ENCODE assay signal across 12 mouse cellular contexts in the genomic region with DNA sequence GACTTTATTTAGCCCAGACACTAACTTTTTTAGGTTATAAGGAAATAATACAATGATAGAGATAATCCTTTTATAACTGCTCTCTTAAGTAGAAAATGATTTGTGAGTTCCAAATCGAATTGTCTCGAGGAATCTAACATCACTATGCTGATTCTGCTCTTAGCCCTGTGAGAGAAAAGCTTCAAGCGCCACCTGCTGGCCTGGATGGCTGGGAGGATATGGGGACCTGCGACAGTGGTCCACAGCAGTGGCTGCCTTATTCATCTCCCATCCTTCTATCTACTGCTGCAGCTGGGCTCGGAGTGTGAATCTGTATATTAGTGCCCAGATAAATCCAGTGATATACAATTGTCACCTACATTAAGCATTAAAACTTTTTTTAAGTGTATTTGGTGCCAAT. TPM values are rescaled to one million over a fixed set of nuclear protein-coding genes. Genes with fewer than 3 reads are reported as not detected.
DNase-seq lines count a peak whose midpoint lies in the region; ATAC-seq and TF ChIP-seq lines count a peak whose summit lies in the region.
"Not testable (repeated sequence)": the region's sequence is repeated elsewhere in the genome, so short reads cannot be mapped to it uniquely, and the experiment has no call there.
"Had no signal": no experiment of that assay in that cellular context is flagged by ENCODE, and none has a peak within 500 bp of the region (broad histone marks: within the 10 kb centered on the region; RNA-seq: fewer than 3 reads in every experiment).

No protein-coding gene starts in this region.

- H3K4me3 ChIP-seq in CH12.LX (replicated peaks in 1 of 3; ENCODE audit: low read depth in 2 of 3, low read length in 2 of 3, poor library complexity in 1 of 3); lung, embryonic 14.5 days (ENCODE audit: low read depth, low read length); neural tube, embryonic 15.5 days (replicated peaks): not testable (repeated sequence)

- dilution Hi-C loops in CH12.LX (cut with MboI; ENCODE audit: extremely low pct_ligation_motif_present, extremely low pct_unique_long_range_greater_than_20kb, low sequenced_read_pairs), result not testable (repeated sequence)

- ATAC-seq in erythroblast, adult 5-6 weeks (replicated peaks; ENCODE audit: low FRiP score, poor library complexity, severe bottlenecking), result peak; percentile 73; the same call in 1 of the 2 replicates
- ATAC-seq in lung, embryonic 14.5 days (ENCODE audit: insufficient read depth), result not testable (repeated sequence)
- peak; percentile 86 for ATAC-seq in neural tube, embryonic 15.5 days (ENCODE audit: low FRiP score)

- TF ChIP-seq POLR2A in CH12.LX (IDR thresholded peaks at IDR 0.05; ENCODE audit: low read depth, low read length), result not testable (repeated sequence)

- not testable (repeated sequence) for TF ChIP-seq EP300 in CH12.LX (IDR thresholded peaks at IDR 0.05; ENCODE audit: low read length)

- TF ChIP-seq CTCF in CH12.LX (conservative IDR thresholded peaks at IDR 0.05 in 1 of 2, IDR thresholded peaks at IDR 0.05 in 1 of 2; ENCODE audit: low read depth in 2 of 2, low read length in 2 of 2), result peak; percentile 39 to 63; a peak in 3 of 4 replicates
- peak; percentile 65 for TF ChIP-seq CTCF in lung, embryonic 14.5 days (IDR thresholded peaks at IDR 0.05; ENCODE audit: low read depth)

- not testable (repeated sequence) for H3K79me2 ChIP-seq in CH12.LX (replicated peaks; ENCODE audit: control insufficient read depth, extremely low read depth, insufficient read depth, poor library complexity, severe bottlenecking)

- H3K9me3 ChIP-seq in CH12.LX (replicated peaks; ENCODE audit: low read length); lung, embryonic 14.5 days (ENCODE audit: low read depth, low read length); neural tube, embryonic 15.5 days (replicated peaks): not testable (repeated sequence)

- peaks cover 0 to 18% of the 10 kb centered on the region in 2 experiments; a peak in 2 of 4 replicates for H3K4me1 ChIP-seq in CH12.LX (ENCODE audit: control insufficient read depth in 1 of 2, insufficient read depth in 2 of 2)
- H3K4me1 ChIP-seq in lung, embryonic 14.5 days (ENCODE audit: insufficient read depth); neural tube, embryonic 15.5 days: not testable (repeated sequence)

- not testable (repeated sequence) for H3K9ac ChIP-seq in CH12.LX (ENCODE audit: insufficient read depth, low read depth); lung, embryonic 14.5 days; neural tube, embryonic 15.5 days (replicated peaks)

- TF ChIP-seq RAD21 in CH12.LX (IDR thresholded peaks at IDR 0.05; ENCODE audit: low read depth, low read length), result peak; percentile 37

- intact Hi-C loops in heart, postnatal 36 days (cut with DNase I), result loop anchor here (2.0 kb wide), 1 partner anchor 57 kb away; no protein-coding TSS in a partner anchor

- not testable (repeated sequence) for H3K27me3 ChIP-seq in CH12.LX (replicated peaks); lung, embryonic 14.5 days (ENCODE audit: insufficient read depth, low read length); neural tube, embryonic 15.5 days (replicated peaks)

- in situ Hi-C loops in CH12.LX (cut with MboI; ENCODE audit: low pct_ligation_motif_present, low pct_unique_long_range_greater_than_20kb, low sequenced_read_pairs), result not testable (repeated sequence)

- H3K4me2 ChIP-seq in CH12.LX (ENCODE audit: insufficient read depth, low read depth, poor library complexity, severe bottlenecking); lung, embryonic 14.5 days; neural tube, embryonic 15.5 days: not testable (repeated sequence)

- not testable (repeated sequence) for H3K36me3 ChIP-seq in CH12.LX (replicated peaks in 1 of 2; ENCODE audit: control insufficient read depth in 1 of 2, insufficient read depth in 1 of 2, low read length in 1 of 2); lung, embryonic 14.5 days (ENCODE audit: insufficient read depth); neural tube, embryonic 15.5 days

- 27% methylated on average over 5 of the region's 5 CpGs for WGBS in lung, embryonic 14.5 days
- 38% methylated on average over 5 of the region's 5 CpGs for WGBS in neural tube, embryonic 15.5 days

- DNase-seq in CH12.LX (ENCODE audit: extremely low read depth), result not testable (repeated sequence)
- peak; percentile 21 to 34 for DNase-seq in adrenal gland, postnatal 36 days
- DNase-seq in heart, postnatal 36 days, result peak; percentile 5 to 20
- peak; percentile 11 for DNase-seq in kidney, postnatal 14 days
- peak; percentile 5 for DNase-seq in lung, embryonic 14.5 days
- DNase-seq in thymus, postnatal 25 days, result peak; percentile 11

- not testable (repeated sequence) for H3K27ac ChIP-seq in CH12.LX (ENCODE audit: insufficient read depth, low read depth); lung, embryonic 14.5 days (ENCODE audit: low read depth); neural tube, embryonic 15.5 days (replicated peaks)

TF ChIP-seq in CH12.LX, 34 proteins besides CTCF, POLR2A, EP300 and RAD21:
- TF ChIP-seq SMC3 (IDR thresholded peaks at IDR 0.05; ENCODE audit: low read depth, low read length), result peak; percentile 65

RNA-seq across cellular contexts. Expression of a gene that starts 25.7 kb away (rescaled TPM):
- total RNA-seq in CH12.LX (2012; rRNA removed), result not detected in 2 replicates
- not detected in 2 replicates for total RNA-seq in CH12.LX (2014; rRNA removed)
- not detected in 2 replicates for polyA plus RNA-seq in CH12.LX (2012; ENCODE audit: insufficient read length, low read depth)
- not detected for total RNA-seq in adrenal gland, postnatal 36 days (2021)
- total RNA-seq in erythroblast, adult 5-6 weeks (2015; ENCODE audit: low replicate concordance), result 35.1 and 35.2 TPM in 2 replicates
- 59.2 and 65.9 TPM in 2 replicates for total RNA-seq in erythroblast, adult 5-6 weeks (2017; ENCODE audit: low replicate concordance)
- not detected for total RNA-seq in heart, postnatal 36 days (2021)
- polyA plus RNA-seq in lung, embryonic 14.5 days (2014; fragmentation: Nextera tagmentation; extraction: Ambion mirVana), result not detected in 2 replicates
- 0.42 TPM in 1 of 2 replicates, not detected in the other for polyA plus RNA-seq in neural tube, embryonic 15.5 days (2015; fragmentation: Nextera tagmentation; extraction: Ambion mirVana)
- total RNA-seq: gastrocnemius, postnatal 14 days; layer of hippocampus, adult 8-10 months had no signal
- polyA plus RNA-seq: hindbrain, embryonic 10.5 days; limb, embryonic 15.5 days had no signal

RNA-seq across cellular contexts. Expression of a gene that starts 28.0 kb away (rescaled TPM):
- total RNA-seq in CH12.LX (2012; rRNA removed) (not detected in 2 replicates), CH12.LX (2014; rRNA removed) (0.26 TPM in 1 of 2 replicates, not detected in the other)
- not detected in 2 replicates for polyA plus RNA-seq in CH12.LX (2012; ENCODE audit: insufficient read length, low read depth)
- total RNA-seq in adrenal gland, postnatal 36 days (2021), result not detected
- not detected in 2 replicates for total RNA-seq in erythroblast, adult 5-6 weeks (2015; ENCODE audit: low replicate concordance)
- total RNA-seq in erythroblast, adult 5-6 weeks (2017; ENCODE audit: low replicate concordance), result not detected in 2 replicates
- total RNA-seq in heart, postnatal 36 days (2021), result not detected
- polyA plus RNA-seq in lung, embryonic 14.5 days (2014; fragmentation: Nextera tagmentation; extraction: Ambion mirVana), result not detected in 2 replicates
- not detected in 2 replicates for polyA plus RNA-seq in neural tube, embryonic 15.5 days (2015; fragmentation: Nextera tagmentation; extraction: Ambion mirVana)
- total RNA-seq: gastrocnemius, postnatal 14 days; layer of hippocampus, adult 8-10 months had no signal
- polyA plus RNA-seq: hindbrain, embryonic 10.5 days; limb, embryonic 15.5 days had no signal

RNA-seq across cellular contexts. Expression of a gene that starts 54.5 kb away (rescaled TPM):
- not detected in 2 replicates for total RNA-seq in CH12.LX (2012; rRNA removed)
- not detected in 2 replicates for total RNA-seq in CH12.LX (2014; rRNA removed)
- polyA plus RNA-seq in CH12.LX (2012; ENCODE audit: insufficient read length, low read depth), result not detected in 2 replicates
- total RNA-seq in adrenal gland, postnatal 36 days (2021), result under 1 TPM in 1 of 2 experiments, not detected in 1; 0.46 TPM
- total RNA-seq in erythroblast, adult 5-6 weeks (2015; ENCODE audit: low replicate concordance), result not detected in 2 replicates
- not detected in 2 replicates for total RNA-seq in erythroblast, adult 5-6 weeks (2017; ENCODE audit: low replicate concordance)
- not detected for total RNA-seq in heart, postnatal 36 days (2021)
- polyA plus RNA-seq in lung, embryonic 14.5 days (2014; fragmentation: Nextera tagmentation; extraction: Ambion mirVana), result not detected in 2 replicates
- polyA plus RNA-seq in neural tube, embryonic 15.5 days (2015; fragmentation: Nextera tagmentation; extraction: Ambion mirVana), result 0.27 TPM in 1 of 2 replicates, not detected in the other
- total RNA-seq: gastrocnemius, postnatal 14 days; layer of hippocampus, adult 8-10 months had no signal
- polyA plus RNA-seq: hindbrain, embryonic 10.5 days; limb, embryonic 15.5 days had no signal

RNA-seq across cellular contexts. Expression of a gene that starts 56.8 kb away (rescaled TPM):
- 19.5 and 21.7 TPM in 2 replicates for total RNA-seq in CH12.LX (2012; rRNA removed)
- total RNA-seq in CH12.LX (2014; rRNA removed), result 26.2 and 32.3 TPM in 2 replicates
- polyA plus RNA-seq in CH12.LX (2012; ENCODE audit: insufficient read length, low read depth), result 29.9 and 32.0 TPM in 2 replicates
- 10 to 100 TPM; 22.1 to 39.7 TPM for total RNA-seq in adrenal gland, postnatal 36 days (2021)
- total RNA-seq in erythroblast, adult 5-6 weeks (2015; ENCODE audit: low replicate concordance), result 3.1 TPM in 1 of 2 replicates, not detected in the other
- total RNA-seq in erythroblast, adult 5-6 weeks (2017; ENCODE audit: low replicate concordance), result 2.5 and 4.2 TPM in 2 replicates
- total RNA-seq in heart, postnatal 36 days (2021), result 10 to 100 TPM; 19.3 to 24.4 TPM
- polyA plus RNA-seq in lung, embryonic 14.5 days (2014; fragmentation: Nextera tagmentation; extraction: Ambion mirVana), result 32.4 and 38.4 TPM in 2 replicates
- polyA plus RNA-seq in neural tube, embryonic 15.5 days (2015; fragmentation: Nextera tagmentation; extraction: Ambion mirVana), result 83.5 and 90.9 TPM in 2 replicates

Comparison
In these comparisons a context has a peak if more than half of its experiments do, and no peak if none do; other contexts are left out.
1. RNA of a gene that starts 25.7 kb away (total RNA-seq): 35.1 to 65.9 TPM in erythroblast, adult 5-6 weeks; not detected in CH12.LX, not detected in adrenal gland, postnatal 36 days and not detected in heart, postnatal 36 days; every median in the first group is over 10 times any median in the second.